ENCODE assay signal across 19 mouse cellular contexts in genomic region chr2:52656722-52657121, GRCm38 (mm10). TPM values are rescaled to one million over a fixed set of nuclear protein-coding genes. Genes with fewer than 3 reads are reported as not detected.
"Had no signal": no experiment of that assay in that cellular context is flagged by ENCODE, and none has a peak within 500 bp of the region (broad histone marks: within the 10 kb centered on the region; RNA-seq: fewer than 3 reads in every experiment).

No protein-coding gene starts in this region.

- ATAC-seq: lung, postnatal 0 days; midbrain, embryonic 13.5 days; midbrain, embryonic 15.5 days had no signal

- H3K9ac ChIP-seq: lung, embryonic 15.5 days; midbrain, embryonic 13.5 days; midbrain, embryonic 15.5 days; neural tube, embryonic 12.5 days; stomach, embryonic 15.5 days had no signal

- H3K27ac ChIP-seq: lung, embryonic 15.5 days; macrophage; midbrain, embryonic 13.5 days; midbrain, embryonic 15.5 days; neural tube, embryonic 12.5 days; stomach, embryonic 15.5 days; stomach, postnatal 0 days had no signal

- H3K4me1 ChIP-seq: lung, embryonic 15.5 days; megakaryocyte, embryonic 14.5 days; midbrain, embryonic 13.5 days; midbrain, embryonic 15.5 days; neural tube, embryonic 12.5 days; stomach, embryonic 15.5 days had no signal

- H3K27me3 ChIP-seq: lung, embryonic 15.5 days; midbrain, embryonic 13.5 days; neural tube, embryonic 12.5 days had no signal

- H3K4me2 ChIP-seq: lung, embryonic 15.5 days; midbrain, embryonic 11.5 days; midbrain, embryonic 13.5 days; midbrain, embryonic 15.5 days; neural tube, embryonic 12.5 days; stomach, embryonic 15.5 days had no signal

- H3K4me3 ChIP-seq: lung, embryonic 15.5 days; megakaryocyte, embryonic 14.5 days; midbrain, embryonic 13.5 days; midbrain, embryonic 15.5 days; neural tube, embryonic 12.5 days; stomach, embryonic 15.5 days had no signal

- DNase-seq: lung, adult 18-20 months; lung, postnatal 14 days; lung, postnatal 36 days; right cerebral cortex, postnatal 14 days; thymus, adult 2 months; thymus, postnatal 25 days; thymus, postnatal 4 days had no signal

- H3K9me3 ChIP-seq: lung, embryonic 15.5 days; megakaryocyte, embryonic 14.5 days; midbrain, embryonic 13.5 days; midbrain, embryonic 15.5 days; neural tube, embryonic 12.5 days; stomach, embryonic 15.5 days had no signal

- H3K36me3 ChIP-seq: lung, embryonic 15.5 days; midbrain, embryonic 13.5 days; midbrain, embryonic 15.5 days; neural tube, embryonic 12.5 days; stomach, embryonic 15.5 days had no signal

RNA-seq across cellular contexts. Expression of gene Cacnb4, which starts 19.9 kb away (rescaled TPM):
- total RNA-seq: megakaryocyte progenitor cell, adult 5-6 weeks; monocyte, adult 5-6 weeks had no signal
